Mouse (Mus musculus): ENCODE results near the gene Gltp. TPM values are rescaled to one million over a fixed set of nuclear protein-coding genes. Genes with fewer than 3 reads are reported as not detected.

The Gltp gene
- total RNA-seq, 2 experiments from 2014 or later, result 17.1 to 18.0 TPM

GRCm38 (mm10) chr5:114636091-114636490 lies 54.7 kb downstream of the Gltp start:
- intact Hi-C loops (cut with DNase I), result no loop called here
- no peak for DNase-seq (ENCODE audit: low spot score)

- DNase-seq (ENCODE audit: low spot score), result no peak
These were observed 59.4 kb downstream of the Gltp start for GRCm38 (mm10) chr5:114631336-114631735.

GRCm38 (mm10) chr5:114625590-114625989 lies 65.2 kb downstream of the Gltp start:
- DNase-seq (ENCODE audit: low spot score), result no peak
- intact Hi-C loops (cut with DNase I), result no loop called here

More at GRCm38 (mm10) chr5:114631336-114631735, 59.4 kb downstream of the Gltp start:
- intact Hi-C loops (cut with DNase I), result no loop called here

- intact Hi-C loops (cut with DNase I), result no loop called here
- DNase-seq (ENCODE audit: low spot score), result no peak
These were observed 70.5 kb downstream of the Gltp start for GRCm38 (mm10) chr5:114620305-114620704.

Small RNAs within 50 kb of the gene (microRNA-seq; reads per million reads assigned to microRNA genes)
- not detected for gene Mir7028

Other genes with a start within 250 kb of the Gltp start
- 10 to 100 TPM; 15.8 to 17.0 TPM for gene Mmab, start 246.9 kb downstream of the Gltp start, total RNA-seq (2021)
- 1 to 10 TPM; 9.2 to 9.7 TPM for gene Mvk, start 246.7 kb downstream of the Gltp start, total RNA-seq (2021)
- gene Fam222a, start 123.0 kb downstream of the Gltp start, total RNA-seq (2021), result 1 to 10 TPM; 2.4 to 4.2 TPM
- 1 to 10 TPM; 5.1 to 5.3 TPM for gene Trpv4, start 32.6 kb downstream of the Gltp start, total RNA-seq (2021)
- gene Tchp, start 16.8 kb upstream of the Gltp start, total RNA-seq (2021), result 1 to 10 TPM; 3.5 to 3.6 TPM
- 10 to 100 TPM; 31.3 to 35.2 TPM for gene Ankrd13a, start 83.7 kb upstream of the Gltp start, total RNA-seq (2021)
- 10 to 100 TPM; 29.1 to 37.9 TPM for gene Git2, start 84.5 kb upstream of the Gltp start, total RNA-seq (2021)
- 1 to 10 TPM; 5.1 to 5.7 TPM for gene 1500011B03Rik, start 132.5 kb upstream of the Gltp start, total RNA-seq (2021)
- gene 4930519G04Rik, start 162.7 kb upstream of the Gltp start, total RNA-seq (2021), result not detected
- gene Gm9936, start 167.7 kb upstream of the Gltp start, total RNA-seq (2021), result not detected
- gene Oasl2, start 206.0 kb upstream of the Gltp start, total RNA-seq (2021), result 1 to 10 TPM; 4.0 to 8.1 TPM
- gene Oasl1, start 232.3 kb upstream of the Gltp start, total RNA-seq (2021), result under 1 TPM; 0.78 TPM

Data from heart, postnatal 25 days (tissue).